Mouse (Mus musculus) C2C12 (cell line): Measurements from ENCODE around the gene Rgcc. TPM values are rescaled to one million over a fixed set of nuclear protein-coding genes. Genes with fewer than 3 reads are reported as not detected.

ENCODE experiments used
- H3K27me3 ChIP-seq: one replicate; pipeline ENCODE4 v1.6.1; 2011; ENCODE audit not compliant: control insufficient read depth, insufficient read depth, insufficient read length
- H3K36me3 ChIP-seq: one replicate; pipeline ENCODE4 v1.6.1; 2011; ENCODE audit not compliant: control insufficient read depth, insufficient read depth
- H3K4me3 ChIP-seq: one replicate; pipeline ENCODE4 v1.5.1; 2011; ENCODE audit warnings: mild to moderate bottlenecking, control low read depth; ENCODE audit not compliant: poor library complexity, insufficient read depth, severe bottlenecking
- H3K79me2 ChIP-seq: one replicate; pipeline ENCODE4 v1.6.1; 2011; ENCODE audit not compliant: control insufficient read depth, insufficient read depth
- H3K79me3 ChIP-seq: one replicate; pipeline ENCODE4 v1.6.1; 2011; ENCODE audit warnings: low read depth, control low read depth
- H3ac ChIP-seq: one replicate; pipeline ENCODE3; 2011; ENCODE audit warnings: low read depth; ENCODE audit not compliant: control insufficient read depth, insufficient read length
- CEBPB ChIP-seq: IDR thresholded peaks from one replicate; pipeline ENCODE4 v1.6.1; 2011; ENCODE audit warnings: low read depth, mild to moderate bottlenecking, control low read depth, moderate library complexity
- CTCF ChIP-seq: IDR thresholded peaks from one replicate; pipeline ENCODE4 v1.5.1; 2011; ENCODE audit not compliant: control insufficient read depth, insufficient read depth, insufficient read length
- FOSL1 ChIP-seq: IDR thresholded peaks from one replicate; pipeline ENCODE4 v1.8.0; 2011; ENCODE audit warnings: mild to moderate bottlenecking, low read length; ENCODE audit not compliant: poor library complexity, insufficient read depth, severe bottlenecking
- MAX ChIP-seq: IDR thresholded peaks from one replicate; pipeline ENCODE4 v1.6.1; 2011; ENCODE audit warnings: mild to moderate bottlenecking, control low read depth
- MYOD1 ChIP-seq: IDR thresholded peaks from one replicate; pipeline ENCODE4 v1.6.1; 2011; ENCODE audit warnings: low read depth; ENCODE audit not compliant: control insufficient read depth, insufficient read length
- MYOG ChIP-seq: IDR thresholded peaks from one replicate; pipeline ENCODE4 v1.6.1; 2011; ENCODE audit not compliant: control insufficient read depth, insufficient read length; ENCODE audit errors: extremely low read depth
- USF1 ChIP-seq: IDR thresholded peaks from one replicate; pipeline ENCODE4 v1.6.1; 2011; ENCODE audit warnings: low read depth, mild to moderate bottlenecking, control low read depth, moderate library complexity
- polyA plus RNA-seq: library from polyadenylated mRNA; unstranded; fragments of >200 nt; fragmentation: generic; extraction: Trizol; gene quantifications from one replicate; pipeline ENCODE4 v1.2.1, GENCODE M21; 2012; ENCODE audit warnings: missing spikeins

Rgcc gene
- polyA plus RNA-seq, 1 experiment, result 1.5 TPM

DNA sequence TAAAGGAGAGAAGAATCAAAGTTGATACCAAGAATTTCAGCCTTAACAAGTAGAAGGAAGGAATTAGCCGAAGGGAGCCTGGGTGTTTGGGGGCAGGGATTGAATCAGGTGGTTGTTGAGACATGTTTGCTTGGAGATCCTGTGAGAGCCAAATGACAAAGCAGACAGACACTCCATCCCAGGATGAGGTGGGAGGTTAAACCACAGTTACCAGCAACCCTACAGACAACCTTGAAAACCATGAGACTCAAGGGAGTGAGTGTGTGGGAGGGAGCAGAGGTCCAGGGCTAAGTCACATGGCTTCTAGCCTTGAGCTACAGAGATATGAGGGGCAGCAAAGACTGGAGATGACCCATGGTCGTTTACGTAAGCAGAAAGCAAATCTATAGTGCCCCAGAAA is 38.1 kb downstream of the Rgcc start:
- H3ac ChIP-seq, result no peak overlapping the region
- no peak overlapping the region for H3K4me3 ChIP-seq

DNA sequence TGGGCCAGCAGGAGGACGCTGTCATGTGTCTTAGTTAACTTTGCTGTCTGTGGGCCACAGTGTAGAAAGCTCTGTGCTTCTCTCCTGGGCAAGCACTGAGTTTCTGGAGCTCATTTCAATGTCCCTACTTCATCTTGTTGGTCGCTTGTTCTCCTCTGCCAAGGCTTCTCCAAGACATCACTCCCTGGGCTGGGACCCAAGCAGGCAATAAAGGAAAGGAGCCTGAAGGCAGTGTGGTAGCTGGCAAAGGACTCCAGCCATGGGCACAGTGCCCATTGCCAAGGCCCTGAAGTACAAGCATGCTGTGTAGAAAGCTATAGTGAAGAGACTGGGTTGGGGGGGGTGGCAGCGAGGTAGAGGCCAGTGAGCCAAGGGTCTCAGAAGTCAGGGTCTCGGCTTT is 38.8 kb downstream of the Rgcc start:
- no peak for TF ChIP-seq MYOD1
- TF ChIP-seq CEBPB, result no peak
- TF ChIP-seq MYOG, result no peak
- TF ChIP-seq MAX, result no peak
- TF ChIP-seq USF1, result no peak
- TF ChIP-seq FOSL1, result no peak
- no peak for TF ChIP-seq CTCF
- no peak overlapping the region for H3ac ChIP-seq
- H3K27me3 ChIP-seq, result no peaks in the 10 kb centered on the region
- no peaks in the 10 kb centered on the region for H3K79me2 ChIP-seq
- H3K4me3 ChIP-seq, result no peak overlapping the region
- no peaks in the 10 kb centered on the region for H3K36me3 ChIP-seq
- H3K79me3 ChIP-seq, result no peaks in the 10 kb centered on the region

More for the DNA sequence above, 38.1 kb downstream of the Rgcc start:
- Histone ChIP-seq H3K27me3 (no peaks in the 10 kb centered on the region), H3K79me2 (no peaks in the 10 kb centered on the region), H3K36me3 (no peaks in the 10 kb centered on the region), H3K79me3 (no peaks in the 10 kb centered on the region)
- TF ChIP-seq CEBPB, result no peak
- TF ChIP-seq MAX, result no peak

DNA sequence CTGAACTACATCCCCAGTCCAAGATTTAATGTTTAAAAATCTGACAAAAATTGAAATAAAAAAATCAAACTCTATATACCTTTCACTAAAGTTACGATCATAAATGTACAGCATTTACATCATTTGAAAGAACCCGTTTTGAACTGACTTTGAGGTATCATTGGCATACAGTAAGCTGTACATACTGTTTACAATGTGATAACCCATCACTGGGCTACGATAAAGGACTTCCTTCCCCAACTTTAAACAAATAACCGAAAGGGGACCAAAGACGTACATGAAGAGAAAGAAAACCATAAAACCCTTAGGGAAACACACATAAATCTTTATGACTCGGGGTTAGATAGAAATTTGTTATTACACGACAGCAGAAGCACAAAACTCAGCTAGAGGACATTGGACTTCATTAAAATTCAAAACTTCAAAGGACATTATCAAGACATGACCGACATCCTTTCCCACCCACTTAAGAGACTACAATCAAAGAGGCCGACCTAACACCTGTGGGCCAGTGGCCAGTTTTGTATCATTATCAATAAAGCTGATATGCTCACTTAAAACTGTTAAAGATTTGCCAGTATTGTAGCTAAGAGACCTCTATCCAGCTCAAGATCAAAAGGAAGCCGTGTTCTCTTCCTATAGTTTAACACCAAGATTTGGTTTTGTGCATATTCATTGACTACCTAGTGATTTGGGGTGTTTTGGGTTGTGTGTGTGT is 42.2 kb downstream of the Rgcc start:
- H3K4me3 ChIP-seq, result no peak overlapping the region
- H3ac ChIP-seq, result no peak overlapping the region
- no peaks in the 10 kb centered on the region for H3K79me3 ChIP-seq
- TF ChIP-seq CTCF (no peak), MYOG (no peak), USF1 (no peak), MAX (no peak), MYOD1 (no peak), FOSL1 (no peak), CEBPB (no peak)
- H3K79me2 ChIP-seq, result no peaks in the 10 kb centered on the region
- no peaks in the 10 kb centered on the region for H3K27me3 ChIP-seq
- H3K36me3 ChIP-seq, result no peaks in the 10 kb centered on the region

DNA sequence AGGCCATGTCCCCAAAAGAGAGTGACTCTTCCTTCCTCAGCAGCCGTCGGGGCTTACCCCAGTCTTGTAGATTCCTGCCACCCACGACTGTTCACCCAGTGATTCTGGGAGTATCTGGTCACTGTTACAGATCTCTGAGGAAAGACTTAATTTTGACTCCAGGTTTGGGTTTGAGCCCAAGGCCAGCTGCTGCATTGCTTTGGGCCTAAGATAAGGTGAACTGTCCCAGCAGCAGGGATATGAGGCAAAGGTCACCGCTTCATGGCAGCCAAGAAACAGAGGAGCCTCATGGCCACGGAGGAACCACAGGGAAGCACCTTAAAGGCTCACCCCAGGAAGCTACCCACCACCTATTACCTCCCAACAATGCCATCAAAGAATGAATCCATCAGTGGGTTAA is 44.8 kb downstream of the Rgcc start:
- Histone ChIP-seq H3ac (no peak overlapping the region), H3K4me3 (no peak overlapping the region), H3K79me3 (no peaks in the 10 kb centered on the region), H3K36me3 (no peaks in the 10 kb centered on the region), H3K79me2 (no peaks in the 10 kb centered on the region), H3K27me3 (no peaks in the 10 kb centered on the region)
- TF ChIP-seq CTCF, result no peak
- no peak for TF ChIP-seq MYOG
- no peak for TF ChIP-seq CEBPB
- no peak for TF ChIP-seq MAX
- no peak for TF ChIP-seq FOSL1
- TF ChIP-seq MYOD1, result no peak
- no peak for TF ChIP-seq USF1

DNA sequence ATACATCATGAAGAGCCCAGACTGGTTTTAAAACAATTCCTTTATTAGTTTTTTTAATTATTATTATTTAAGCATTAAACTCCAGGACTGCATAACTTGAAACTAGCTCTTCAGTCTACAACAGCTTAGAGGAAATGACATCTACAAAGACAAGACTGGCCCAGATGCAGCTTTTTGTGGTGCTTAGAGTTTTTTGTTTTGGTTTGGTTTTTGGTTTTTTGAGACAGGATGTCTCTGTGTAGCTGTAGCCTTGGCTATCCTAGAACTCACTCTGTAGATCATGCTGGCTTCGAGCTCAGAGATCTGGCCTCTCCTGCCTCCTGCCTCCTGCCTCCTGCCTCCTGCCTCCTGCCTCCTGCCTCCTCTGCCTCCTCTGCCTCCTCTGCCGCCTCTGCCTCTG is 45.7 kb downstream of the Rgcc start:
- Histone ChIP-seq H3K79me2 (no peaks in the 10 kb centered on the region), H3K4me3 (no peak overlapping the region), H3ac (no peak overlapping the region), H3K36me3 (no peaks in the 10 kb centered on the region), H3K27me3 (no peaks in the 10 kb centered on the region), H3K79me3 (no peaks in the 10 kb centered on the region)
- no peak for TF ChIP-seq MYOD1
- TF ChIP-seq CEBPB, result no peak
- TF ChIP-seq MYOG, result no peak
- TF ChIP-seq MAX, result no peak
- no peak for TF ChIP-seq CTCF
- TF ChIP-seq USF1, result no peak
- TF ChIP-seq FOSL1, result no peak

DNA sequence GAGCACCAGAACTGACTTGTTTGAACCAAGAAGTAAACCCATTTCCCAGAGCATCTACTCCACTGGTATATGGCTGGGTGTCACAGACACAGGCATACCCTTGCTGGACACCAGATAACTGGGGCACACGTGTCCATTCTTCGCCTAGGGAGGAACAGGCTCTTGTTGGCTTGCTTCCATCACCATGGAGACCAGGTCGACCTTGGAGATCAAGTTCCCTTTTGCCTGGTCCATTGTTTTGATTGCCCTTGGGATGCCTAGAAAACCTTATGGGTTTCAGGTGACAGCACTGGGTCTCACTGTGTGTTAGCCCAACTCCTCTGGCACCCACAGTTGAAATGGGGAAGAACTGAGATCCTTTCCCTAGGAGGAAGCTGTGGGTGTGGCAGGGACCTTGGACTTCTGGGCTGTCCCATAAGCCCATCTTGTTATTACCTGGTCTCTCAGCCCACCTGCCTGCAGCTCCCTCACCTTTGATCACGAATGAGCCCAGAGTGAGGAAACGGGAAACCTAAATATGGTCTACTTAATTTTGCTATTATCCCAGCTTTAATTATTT is 49.6 kb downstream of the Rgcc start:
- Histone ChIP-seq H3K27me3 (no peaks in the 10 kb centered on the region), H3K4me3 (no peak overlapping the region), H3K36me3 (no peaks in the 10 kb centered on the region), H3ac (no peak overlapping the region), H3K79me2 (no peaks in the 10 kb centered on the region), H3K79me3 (no peaks in the 10 kb centered on the region)
- TF ChIP-seq CEBPB (no peak), MYOG (no peak), USF1 (no peak), MAX (no peak), MYOD1 (no peak), FOSL1 (no peak), CTCF (no peak)
